Mouse (Mus musculus): ENCODE results near the gene Rnf38.

DNA sequence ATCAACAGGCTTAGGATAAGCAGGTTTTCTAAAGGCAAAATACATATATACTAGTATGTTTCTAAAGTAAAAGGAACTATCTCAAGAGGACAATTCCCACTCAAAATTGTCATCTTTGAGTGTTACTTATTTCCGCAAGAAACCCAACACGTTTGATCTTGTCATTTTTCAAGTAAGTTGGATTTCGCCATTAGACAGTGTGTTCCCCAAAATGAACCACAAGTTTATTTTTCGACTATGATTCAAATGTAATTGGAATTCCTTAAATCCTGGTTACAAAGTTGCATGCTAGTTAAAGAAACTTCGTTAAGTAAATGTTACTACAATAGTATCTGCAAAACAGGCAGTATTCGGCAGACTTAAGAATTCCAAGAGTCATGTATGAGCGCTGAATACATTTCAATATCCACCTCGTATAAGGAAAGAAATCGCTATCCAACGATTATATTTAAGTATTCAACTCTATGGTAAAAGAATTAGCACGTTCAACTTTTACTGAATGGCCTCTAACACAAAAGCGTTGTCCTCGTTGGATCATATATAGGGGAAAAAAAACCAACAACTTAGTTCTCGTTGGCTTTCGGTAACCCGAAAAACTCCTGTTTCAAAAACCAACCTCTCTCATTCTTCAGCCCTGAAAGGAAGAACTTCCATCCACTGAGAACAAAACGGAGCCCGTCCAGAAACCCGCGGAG, 66.7 kb downstream of the Rnf38 start:
- TF ChIP-seq CTCF (IDR thresholded peaks at IDR 0.05; ENCODE audit: low read depth, low read length) (no peak), POLR2A (IDR thresholded peaks at IDR 0.05; ENCODE audit: extremely low read depth, insufficient read depth, low read length) (no peak)
